Mouse (Mus musculus) liver, adult 2 months (tissue): ENCODE data around the gene Cks1b. TPM values are rescaled to one million over a fixed set of nuclear protein-coding genes. Genes with fewer than 3 reads are reported as not detected.

Experiments used
- DNase-seq: peaks from one replicate; pipeline ENCODE4 v3.0.0-alpha.2; 2011; ENCODE audit warnings: low read depth, low spot score; ENCODE audit errors: extremely low read depth
- H3K27ac ChIP-seq: fragments of 200-500 bp; replicated peaks from 2 replicates; pipeline ENCODE4 v1.5.1; 2012; ENCODE audit warnings: low read depth, mild to moderate bottlenecking, control low read depth, inconsistent platforms, low read length; ENCODE audit not compliant: insufficient read depth
- H3K27me3 ChIP-seq: fragments of 200-500 bp; 2 replicates; pipeline ENCODE4 v1.6.1; 2012; ENCODE audit warnings: mild to moderate bottlenecking, moderate library complexity, low read length, inconsistent platforms; ENCODE audit not compliant: control insufficient read depth, insufficient read depth
- H3K36me3 ChIP-seq: fragments of 200-500 bp; 2 replicates; pipeline ENCODE4 v1.6.1; 2012; ENCODE audit warnings: low read length, inconsistent platforms; ENCODE audit not compliant: control insufficient read depth, insufficient read depth
- H3K4me1 ChIP-seq: fragments of 200-500 bp; 2 replicates; pipeline ENCODE4 v1.6.1; 2011; ENCODE audit warnings: low read length; ENCODE audit not compliant: control insufficient read depth, insufficient read depth
- H3K4me3 ChIP-seq: fragments of 200-500 bp; 2 replicates; pipeline ENCODE4 v1.5.1; 2011; ENCODE audit warnings: low read depth, mild to moderate bottlenecking, control low read depth, low read length, moderate library complexity; ENCODE audit not compliant: insufficient read depth
- H3K79me2 ChIP-seq: fragments of 200-500 bp; 2 replicates; pipeline ENCODE4 v1.6.1; 2012; ENCODE audit warnings: inconsistent platforms, mild to moderate bottlenecking, low read length, moderate library complexity; ENCODE audit not compliant: control insufficient read depth, insufficient read depth
- H3K9ac ChIP-seq: fragments of 200-500 bp; 2 replicates; pipeline ENCODE4 v1.6.1; 2012; ENCODE audit warnings: low read depth, mild to moderate bottlenecking, control low read depth, inconsistent platforms, low read length
- CTCF ChIP-seq: fragments of 200-500 bp; IDR thresholded peaks from 2 replicates; pipeline ENCODE4 v1.5.1; 2011; ENCODE audit warnings: low read depth, low read length, control low read depth
- POLR2A ChIP-seq: fragments of 200-500 bp; IDR thresholded peaks from 2 replicates; pipeline ENCODE4 v1.6.1; 2011; ENCODE audit warnings: low read length, control low read depth; ENCODE audit not compliant: insufficient read depth; ENCODE audit errors: extremely low read depth
- WGBS: fragments of 180-500 bp; shearing (Covaris S2); methylation state at CpG from one replicate; pipeline ENCODE4 v1.1.7; 2018; 5-methylcytosine and 5-hydroxymethylcytosine counted together
- polyA plus RNA-seq: library from polyadenylated mRNA; depleted of rRNA; stranded (reverse); fragments of >200 nt; gene quantifications from 2 replicates; pipeline ENCODE4 v1.2.3, GENCODE M21; 2012
- total RNA-seq: library from RNA; depleted of rRNA; stranded (reverse); fragments of >200 nt; gene quantifications from 2 replicates; pipeline ENCODE4 v1.2.3, GENCODE M21; 2014

Cks1b gene
- total and polyA plus RNA-seq, 2 experiments, result 3.0 to 11.0 TPM

DNA sequence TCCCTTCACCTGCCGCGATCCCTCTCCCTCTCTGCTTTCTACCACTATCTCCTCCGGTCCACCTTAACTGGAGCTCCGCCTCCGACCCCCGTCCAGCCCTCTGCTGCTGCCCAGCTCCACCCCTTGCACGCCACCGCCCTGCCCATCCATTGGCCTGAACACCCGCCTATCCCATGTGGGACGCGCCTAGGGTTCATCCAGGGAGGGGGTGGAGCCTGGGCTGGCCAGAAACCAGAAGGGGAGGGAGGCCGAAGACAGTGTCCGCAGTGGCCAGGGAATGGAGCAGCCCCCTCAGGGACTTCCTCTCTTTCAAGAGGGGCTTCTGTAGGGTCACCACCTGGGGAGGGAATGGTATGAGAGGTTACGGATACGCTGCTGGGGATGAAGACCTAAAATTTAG, 24.6 kb downstream of the Cks1b start:
- peak overlapping the region; percentile 85 for H3K4me3 ChIP-seq
- no peak for TF ChIP-seq CTCF
- TF ChIP-seq POLR2A, result peak; percentile 86
- peak; percentile 90 for DNase-seq
- H3K9ac ChIP-seq, result peak overlapping the region; percentile 92
- no peaks in the 10 kb centered on the region for H3K36me3 ChIP-seq
- H3K4me1 ChIP-seq, result peaks cover 26% of the 10 kb centered on the region
- H3K27ac ChIP-seq, result peak overlapping the region; percentile 98
- H3K79me2 ChIP-seq, result peaks cover 36% of the 10 kb centered on the region
- H3K27me3 ChIP-seq, result no peaks in the 10 kb centered on the region
- under 1% methylated on average over 15 of the region's 15 CpGs for WGBS

DNA sequence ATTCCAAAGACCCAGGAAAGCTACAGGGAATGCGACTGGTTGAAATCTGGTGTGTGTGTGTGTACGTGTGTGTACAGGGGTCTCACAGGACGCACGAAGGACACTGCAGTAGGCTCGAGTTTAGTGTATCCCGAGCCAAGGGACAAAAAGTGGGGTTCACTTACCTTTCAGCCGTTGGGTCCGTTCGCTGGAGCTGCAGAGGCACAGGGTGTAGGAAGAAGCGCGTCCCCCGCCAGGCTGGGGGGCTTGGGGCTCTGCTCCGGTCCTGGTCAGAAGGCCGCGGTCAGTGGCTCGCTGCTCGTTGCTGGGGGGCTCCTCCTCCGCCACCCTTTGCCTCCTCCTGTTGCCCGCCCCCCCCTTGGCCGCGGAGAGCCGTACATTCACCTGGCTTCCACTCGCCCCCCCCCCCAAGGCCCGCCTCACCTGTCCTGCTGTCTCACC, 25.3 kb downstream of the Cks1b start:
- Histone ChIP-seq H3K27me3 (no peaks in the 10 kb centered on the region), H3K9ac (peak overlapping the region; percentile 82), H3K4me3 (peak overlapping the region; percentile 71), H3K36me3 (no peaks in the 10 kb centered on the region), H3K79me2 (peaks cover 43% of the 10 kb centered on the region), H3K27ac (peak overlapping the region; percentile 87), H3K4me1 (peaks cover 32% of the 10 kb centered on the region)
- no peak for DNase-seq
- 1% methylated on average over 20 of the region's 24 CpGs for WGBS
- TF ChIP-seq CTCF, result no peak
- 0 out of 2 replicates have a peak, but pooled peaks have one; percentile 26 for TF ChIP-seq POLR2A

DNA sequence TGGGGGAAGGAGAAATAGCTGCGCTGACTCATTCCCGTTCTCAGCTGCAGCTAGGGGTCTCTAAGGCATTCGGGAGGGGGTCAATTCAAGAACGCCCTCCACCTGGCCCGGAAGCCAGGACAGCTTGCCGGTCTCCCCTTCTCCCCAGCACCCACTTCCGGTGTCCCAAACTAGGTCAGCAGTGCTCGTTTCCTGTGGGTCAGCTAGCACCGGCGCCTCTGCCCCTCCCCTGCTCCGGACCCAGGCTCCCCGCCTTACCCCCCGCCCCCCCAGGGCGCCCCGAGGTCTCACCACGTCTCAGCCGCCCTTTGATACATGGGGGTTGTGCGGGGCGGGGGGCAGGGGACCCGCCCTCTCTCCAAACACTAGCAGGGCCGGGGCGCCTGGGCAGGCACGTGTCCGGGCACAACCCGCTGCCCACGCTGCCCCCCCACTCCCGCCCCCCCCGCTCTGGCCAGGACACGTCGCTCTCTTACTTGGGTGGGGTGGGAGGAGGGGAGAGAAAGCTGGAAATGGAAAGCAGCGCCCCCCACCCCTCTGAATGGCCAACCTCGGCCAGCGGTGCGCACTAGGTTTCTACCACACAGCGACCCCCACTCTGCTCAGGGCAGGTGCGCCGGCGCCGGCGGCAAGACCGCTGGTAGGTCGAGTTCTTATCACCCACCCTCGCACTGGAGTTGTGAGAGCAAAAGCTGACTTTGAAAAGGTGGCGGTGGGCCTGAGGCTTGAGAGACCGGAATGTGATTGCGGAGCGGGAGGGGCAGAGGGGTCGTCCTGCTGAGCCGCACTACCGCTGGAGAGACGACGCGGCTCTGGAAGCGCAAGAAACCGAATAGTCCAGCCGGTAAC, 26.3 kb downstream of the Cks1b start:
- Histone ChIP-seq H3K79me2 (peaks cover 53% of the 10 kb centered on the region), H3K27me3 (no peaks in the 10 kb centered on the region), H3K4me1 (peaks cover 33% of the 10 kb centered on the region), H3K27ac (peak overlapping the region; percentile 97), H3K36me3 (no peaks in the 10 kb centered on the region), H3K4me3 (peak overlapping the region; percentile 71), H3K9ac (peak overlapping the region; percentile 82)
- WGBS, result 1% methylated on average over 56 of the region's 56 CpGs
- peak; percentile 85 for DNase-seq
- TF ChIP-seq CTCF (no peak), POLR2A (0 out of 2 replicates have a peak, but pooled peaks have one; percentile 18)

DNA sequence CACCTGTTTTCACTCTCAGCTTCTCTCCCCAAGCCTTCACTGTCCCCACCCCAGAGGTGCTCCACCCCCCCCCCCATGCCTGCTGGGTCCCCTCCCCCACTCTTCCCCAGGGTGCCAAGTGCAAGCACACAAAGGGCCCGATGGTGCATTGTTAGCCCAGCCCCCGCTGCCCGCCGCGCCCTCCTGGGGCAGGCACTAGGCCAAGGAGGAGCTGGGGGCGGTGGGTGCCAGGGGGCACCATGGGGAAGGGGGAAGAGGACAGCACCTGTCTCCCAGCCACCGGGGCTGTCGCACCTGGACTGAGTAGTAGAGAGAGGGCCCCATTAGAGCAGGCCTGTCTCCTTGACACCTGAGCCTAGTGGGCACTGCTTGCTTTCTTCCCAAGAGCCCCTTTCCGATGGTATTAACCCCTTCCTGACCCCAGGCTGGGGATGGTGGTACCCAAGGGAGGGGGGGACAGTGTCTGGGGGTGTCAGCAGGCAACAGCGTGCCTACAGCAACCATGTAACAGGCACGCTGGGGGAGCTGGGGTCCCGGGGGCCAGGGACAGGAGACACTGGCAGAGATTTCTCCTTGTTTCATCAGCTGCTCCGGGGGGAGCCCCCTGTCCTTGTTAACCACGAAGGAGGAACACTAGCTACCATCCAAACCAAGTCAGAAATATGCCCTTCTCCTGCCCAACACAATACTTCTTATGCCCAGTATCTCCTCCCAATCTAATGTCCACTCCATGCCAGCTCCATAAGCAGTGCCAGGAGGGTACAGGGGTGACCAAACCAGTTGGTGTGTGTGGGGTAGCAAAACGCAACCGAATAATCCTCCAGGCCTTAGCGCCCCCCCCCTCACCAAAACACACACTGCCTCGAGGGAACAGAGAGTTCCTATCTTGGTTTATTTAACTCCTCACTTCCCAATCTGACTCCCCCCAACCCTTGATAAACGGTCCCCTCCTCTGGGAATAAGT, 27.2 kb downstream of the Cks1b start:
- Histone ChIP-seq H3K79me2 (peaks cover 60% of the 10 kb centered on the region), H3K4me1 (peaks cover 32% of the 10 kb centered on the region), H3K27me3 (no peaks in the 10 kb centered on the region), H3K27ac (peak overlapping the region; percentile 88), H3K9ac (peak overlapping the region; percentile 82), H3K36me3 (peaks cover 2% of the 10 kb centered on the region; the same call in 1 of the 2 replicates), H3K4me3 (peak overlapping the region; percentile 71)
- peak; percentile 48 for DNase-seq
- 7% methylated on average over 19 of the region's 19 CpGs for WGBS
- TF ChIP-seq POLR2A, result no peak
- no peak for TF ChIP-seq CTCF

- peak overlapping the region; percentile 18; the same call in 1 of the 2 replicates for H3K4me3 ChIP-seq
Observed at GRCm38 (mm10) chr3:89390111-89390515, 28.1 kb downstream of the Cks1b start.

More at GRCm38 (mm10) chr3:89390111-89390515, 28.1 kb downstream of the Cks1b start:
- H3K36me3 ChIP-seq, result peaks cover 2% of the 10 kb centered on the region; the same call in 1 of the 2 replicates
- peaks cover 32% of the 10 kb centered on the region for H3K4me1 ChIP-seq
- peak overlapping the region; percentile 41 for H3K9ac ChIP-seq
- WGBS, result 3% methylated on average over 5 of the region's 5 CpGs
- H3K79me2 ChIP-seq, result peaks cover 64% of the 10 kb centered on the region
- peak overlapping the region; percentile 54 for H3K27ac ChIP-seq
- peak; percentile 80 for DNase-seq
- TF ChIP-seq POLR2A (no peak), CTCF (no peak)
- no peaks in the 10 kb centered on the region for H3K27me3 ChIP-seq
